Mouse (Mus musculus) layer of hippocampus, adult 2 months (tissue): ENCODE measurements around the gene Ctsl. TPM values are rescaled to one million over a fixed set of nuclear protein-coding genes. Genes with fewer than 3 reads are reported as not detected.

Experiments used
- DNase-seq, 2 experiments: peaks; one replicate each; pipeline ENCODE4 v3.0.0; 2022; ENCODE audit warnings: low spot score in 2 of 2
- H3K27ac ChIP-seq: fragments of 200-600 bp; 2 replicates; pipeline ENCODE4 v1.8.1; 2022
- H3K4me3 ChIP-seq: fragments of 200-600 bp; 2 replicates; pipeline ENCODE4 v1.8.1; 2022; ENCODE audit warnings: mild to moderate bottlenecking
- CTCF ChIP-seq: fragments of 200-600 bp; conservative IDR thresholded peaks from 2 replicates; pipeline ENCODE4 v1.8.1; 2022; ENCODE audit warnings: antibody characterized with exemption, mild to moderate bottlenecking, moderate library complexity
- total RNA-seq, 2 experiments: library from RNA; stranded (reverse); gene quantifications; 2 replicates each; pipeline ENCODE4 v1.2.3; 2021

The Ctsl gene
- total RNA-seq, 2 experiments from 2014 or later: 111 to 113 TPM

DNA sequence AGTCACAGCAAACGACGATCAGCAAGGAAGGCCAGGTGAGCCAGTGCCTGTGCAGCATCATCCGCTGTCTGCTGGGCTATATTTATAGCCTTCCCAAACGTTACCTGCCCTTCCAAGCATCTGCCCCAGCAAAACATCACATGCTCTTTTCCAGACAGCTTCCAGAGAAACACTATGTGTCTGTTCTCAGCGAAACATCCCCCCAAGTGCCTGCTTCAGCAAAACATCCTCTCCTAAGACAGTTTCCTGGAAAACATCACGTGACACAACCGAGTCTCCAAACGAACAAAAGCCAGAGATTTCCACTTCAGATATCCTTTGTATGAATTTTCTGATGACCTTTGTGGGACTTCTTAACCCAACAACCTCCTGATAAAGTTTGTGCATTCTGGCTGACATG, 50.4 kb downstream of the Ctsl start:
- no peak for DNase-seq
- Histone ChIP-seq H3K27ac (no peak overlapping the region), H3K4me3 (no peak overlapping the region)
- no peak for TF ChIP-seq CTCF

DNA sequence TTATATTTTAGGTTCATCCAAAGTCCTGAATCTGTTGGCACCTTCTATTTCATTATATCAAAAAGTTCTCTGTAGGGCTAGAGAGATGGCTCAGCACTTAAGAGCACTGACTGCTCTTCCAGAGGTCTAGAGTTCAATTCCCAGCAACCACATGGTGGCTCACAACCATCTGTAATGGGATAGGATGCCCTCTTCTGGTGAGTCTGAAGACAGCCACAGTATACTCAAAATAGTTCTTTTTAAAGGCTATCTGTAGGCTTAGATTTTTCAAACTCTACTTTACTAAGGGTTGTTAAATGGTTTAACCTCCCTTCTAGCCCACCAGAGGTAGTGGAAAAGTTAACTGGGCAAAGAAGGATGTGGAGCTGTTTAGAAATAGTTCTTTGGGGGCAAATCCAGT, 50.9 kb downstream of the Ctsl start:
- peak; percentile 47 for TF ChIP-seq CTCF
- no peak for DNase-seq
- no peak overlapping the region for H3K27ac ChIP-seq
- no peak overlapping the region for H3K4me3 ChIP-seq

DNA sequence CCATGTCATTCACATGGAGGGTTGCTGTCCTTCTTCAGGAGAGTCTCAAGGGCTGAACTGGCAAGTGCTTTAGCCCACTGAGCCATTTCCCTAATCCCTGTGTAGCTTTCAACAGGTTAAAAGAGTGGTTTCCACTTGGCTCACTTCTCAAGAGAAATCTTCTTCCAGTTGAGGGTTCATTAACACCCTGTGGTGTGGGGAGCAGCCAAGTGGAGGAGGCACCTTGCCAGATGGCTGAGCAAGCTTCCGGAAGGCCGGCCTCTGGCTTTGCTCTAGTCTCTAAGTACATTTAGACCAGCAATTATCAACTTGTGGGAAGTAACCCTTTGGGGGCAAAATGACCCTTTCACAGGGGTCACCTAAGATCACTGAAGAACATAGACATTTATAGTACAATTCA, 52.3 kb downstream of the Ctsl start:
- DNase-seq: peak in 1 of 2 experiments; percentile 13
- TF ChIP-seq CTCF: no peak
- H3K4me3 ChIP-seq: no peak overlapping the region
- no peak overlapping the region for H3K27ac ChIP-seq

GRCm38 (mm10) chr13:64315483-64316050, 55.1 kb downstream of the Ctsl start:
- no peak overlapping the region; the same call in 1 of the 2 replicates for H3K4me3 ChIP-seq
- no peak overlapping the region for H3K27ac ChIP-seq
- peak; percentile 33 to 50 for DNase-seq
- peak; percentile 94 for TF ChIP-seq CTCF

DNA sequence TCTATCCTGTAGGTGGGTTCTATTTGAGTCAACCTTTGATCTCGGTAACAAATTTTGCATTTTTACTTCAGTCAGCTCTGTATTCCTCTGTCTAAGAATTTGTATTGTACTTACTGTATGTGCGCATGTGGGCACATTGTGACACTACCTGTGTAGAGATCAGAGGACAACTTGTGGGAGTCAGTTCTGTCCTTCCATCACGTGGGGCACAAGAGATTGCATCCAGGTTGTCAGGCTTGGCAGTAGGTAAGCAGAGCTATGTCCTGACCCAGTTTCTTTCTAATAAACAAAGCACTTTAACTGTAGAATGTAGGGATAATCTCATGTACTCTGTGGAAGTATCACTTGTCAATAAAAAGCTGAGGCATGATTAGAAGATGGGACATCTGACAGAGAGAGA, 56.6 kb downstream of the Ctsl start:
- no peak for TF ChIP-seq CTCF
- no peak overlapping the region for H3K4me3 ChIP-seq
- no peak overlapping the region for H3K27ac ChIP-seq
- DNase-seq: no peak

- no peak for TF ChIP-seq CTCF
- Histone ChIP-seq H3K27ac (peak overlapping the region; percentile 95; the same call in 1 of the 2 replicates), H3K4me3 (peak overlapping the region; percentile 84)
- no peak for DNase-seq
These were observed 57.8 kb downstream of the Ctsl start for GRCm38 (mm10) chr13:64312916-64313289.

DNA sequence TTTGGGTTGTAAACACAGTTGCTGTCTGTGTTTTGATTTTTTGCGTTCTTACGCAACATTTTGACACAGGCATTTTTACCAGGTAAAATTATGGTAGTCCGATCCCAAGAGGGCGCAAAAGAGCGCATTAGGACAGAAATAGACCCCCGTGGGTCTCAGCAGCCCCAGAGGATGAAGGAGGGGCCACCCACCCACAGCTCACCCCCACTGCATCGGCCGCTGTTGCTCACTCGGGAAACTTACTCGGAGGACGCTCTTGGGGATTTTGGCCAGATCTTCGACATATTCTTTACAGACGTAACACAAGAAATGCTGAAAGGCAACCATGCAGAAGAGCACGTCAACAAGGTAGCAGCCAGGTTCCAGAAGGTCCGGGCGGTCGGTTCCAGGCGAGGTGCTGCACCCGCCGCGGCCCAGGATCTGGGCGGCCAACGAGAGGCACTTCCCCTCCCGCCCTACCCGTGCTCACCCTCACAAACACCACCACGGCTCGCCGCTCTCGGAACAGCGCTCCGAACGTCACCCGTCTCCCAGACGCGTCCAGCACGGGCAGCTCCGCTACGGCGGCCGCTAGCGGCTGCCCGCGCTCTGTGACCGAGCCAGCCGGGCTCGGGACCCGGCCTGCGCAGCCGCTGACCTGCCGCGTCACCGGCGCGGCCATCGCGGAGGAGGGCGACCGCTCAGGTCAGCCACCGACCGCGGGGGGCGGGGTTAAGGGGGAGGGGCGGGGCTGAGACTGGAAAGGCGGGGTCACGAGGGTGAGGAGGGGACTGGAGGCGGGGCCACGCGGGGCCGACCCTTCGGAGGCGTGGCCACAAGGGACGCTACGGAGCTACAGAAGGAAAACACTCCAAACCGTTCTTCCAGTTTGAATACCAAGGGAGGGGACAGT, 58.4 kb downstream of the Ctsl start, which contains the start of gene Aaed1:
TSS of gene Aaed1 (minus strand) at position 687 of the 892 bp plus-strand sequence.
- Histone ChIP-seq H3K27ac (peak within 1 kb of the TSS; percentile 95), H3K4me3 (peak within 1 kb of the TSS; percentile 84)
- peak; percentile 84 to 87 for DNase-seq
- TF ChIP-seq CTCF: peak; percentile 78

GRCm38 (mm10) chr13:64311266-64311665, 59.4 kb downstream of the Ctsl start:
- Histone ChIP-seq H3K27ac (peak overlapping the region; percentile 95; the same call in 1 of the 2 replicates), H3K4me3 (peak overlapping the region; percentile 84)
- no peak for TF ChIP-seq CTCF
- no peak for DNase-seq

DNA sequence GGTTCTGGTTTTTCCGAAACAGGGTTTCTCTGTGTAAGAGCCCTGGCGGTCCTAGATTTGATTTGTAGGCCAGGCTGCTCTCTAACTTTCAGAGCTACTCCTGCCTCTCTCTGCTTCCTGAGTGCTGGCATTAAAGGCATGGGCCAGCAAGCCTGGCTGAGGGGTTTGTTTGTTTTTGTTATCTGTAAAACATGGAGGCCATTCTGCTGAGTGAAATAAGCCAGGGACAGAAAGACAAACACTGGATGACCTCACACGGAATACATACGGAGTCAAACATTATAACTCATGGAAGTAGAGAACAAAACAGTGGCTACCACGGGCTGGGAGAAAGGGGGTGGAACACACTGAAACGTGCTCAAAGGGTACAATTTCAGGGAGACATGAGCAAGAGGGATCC, 60.1 kb downstream of the Ctsl start:
- no peak for TF ChIP-seq CTCF
- no peak overlapping the region for H3K27ac ChIP-seq
- no peak overlapping the region for H3K4me3 ChIP-seq
- no peak for DNase-seq

- TF ChIP-seq CTCF: no peak
- H3K27ac ChIP-seq: no peak overlapping the region
- no peak overlapping the region for H3K4me3 ChIP-seq
- no peak for DNase-seq
These were observed 60.8 kb downstream of the Ctsl start for GRCm38 (mm10) chr13:64309842-64310241.

Other genes starting within 250 kb of the Ctsl start
- 1 to 10 TPM in 1 of 2 experiments, under 1 TPM in 1; 0.69 to 1.1 TPM for gene Slc35d2, start 241.5 kb downstream of the Ctsl start, total RNA-seq
- gene Zfp367, start 217.7 kb downstream of the Ctsl start, total RNA-seq: 10 to 100 TPM; 15.9 to 18.7 TPM
- 100 to 1,000 TPM; 147 to 149 TPM for gene Habp4, start 209.1 kb downstream of the Ctsl start, total RNA-seq
- gene Cdc14b, start 95.6 kb downstream of the Ctsl start, total RNA-seq: 10 to 100 TPM in 1 of 2 experiments, 1 to 10 TPM in 1; 9.8 to 14.2 TPM
- 10 to 100 TPM; 15.2 to 16.4 TPM for gene Aaed1, start 58.2 kb downstream of the Ctsl start, total RNA-seq
- 10 to 100 TPM; 10.4 to 12.0 TPM for gene Cdk20, start 61.4 kb upstream of the Ctsl start, total RNA-seq
- gene Fam240b, start 126.9 kb upstream of the Ctsl start, total RNA-seq: not detected